Mouse (Mus musculus): ENCODE measurements at regions not wholly inside any gene's neighbourhood (a gene's known extent, or its start where the extent isn't known, plus 50 kb on each side); places are given as distances from the start of the nearest gene placed in this dataset.

DNA sequence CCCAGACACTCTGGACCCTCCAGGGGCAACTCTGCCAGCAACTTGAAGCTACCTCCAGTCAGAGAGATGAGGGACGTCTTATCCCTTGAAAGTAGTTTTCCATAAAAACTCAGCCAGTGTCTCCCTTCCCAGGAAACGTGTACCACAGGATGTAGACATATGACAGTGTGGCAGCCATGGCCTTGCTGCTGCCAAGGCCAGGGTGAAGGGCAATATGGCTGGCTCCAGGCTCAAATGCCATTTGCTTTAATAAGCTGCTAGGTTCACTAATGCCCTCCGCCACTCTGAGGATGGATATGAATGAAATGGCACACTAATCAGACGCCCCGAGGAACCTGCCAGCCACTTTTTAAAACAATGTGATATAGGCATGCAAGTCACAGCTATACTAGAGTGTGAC is 241.2 kb upstream of the Prox1 start:
- DNase-seq (ENCODE audit: low read depth, low spot score), result no peak

DNA sequence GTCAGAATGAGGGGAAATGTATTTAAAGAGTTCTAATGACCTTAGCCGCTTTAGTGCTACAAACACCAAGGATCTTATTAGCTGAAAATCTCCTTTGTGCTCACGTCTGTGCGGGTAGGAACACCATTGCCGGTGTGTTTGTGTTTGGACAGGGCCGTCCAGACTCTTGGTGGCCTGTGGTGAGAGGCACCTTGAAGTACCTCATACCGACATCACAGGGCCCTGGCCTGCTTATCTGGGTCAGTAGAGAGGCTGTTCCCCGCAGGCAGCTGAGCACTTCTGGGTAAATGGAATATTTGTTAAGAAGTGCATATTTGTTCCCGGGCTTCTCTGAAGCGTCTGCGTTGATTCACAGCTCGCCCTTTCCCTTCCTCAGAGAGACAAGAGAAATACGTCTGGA is 232.8 kb upstream of the Prox1 start:
- DNase-seq (ENCODE audit: low read depth, low spot score), result no peak

DNA sequence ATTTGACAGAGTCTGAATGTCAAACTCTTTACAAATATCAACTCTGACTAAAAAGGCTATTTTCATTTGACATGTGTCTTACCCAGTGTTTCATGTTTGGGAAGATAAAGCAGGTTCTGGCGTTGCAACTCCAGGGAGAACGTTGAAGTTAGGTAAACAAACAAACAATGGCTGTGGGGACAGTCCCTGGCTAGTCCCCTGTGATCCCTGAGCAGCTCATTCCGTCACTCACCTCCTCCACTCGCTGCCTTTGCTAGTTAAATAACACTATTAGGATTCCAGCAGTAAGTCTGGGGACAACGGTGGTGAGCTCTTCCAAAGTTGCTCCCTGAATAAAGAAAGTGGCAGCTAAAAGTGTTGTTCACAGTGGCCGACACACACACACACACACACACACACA is 227.8 kb upstream of the Prox1 start:
- no peak for DNase-seq (ENCODE audit: low read depth, low spot score)

DNA sequence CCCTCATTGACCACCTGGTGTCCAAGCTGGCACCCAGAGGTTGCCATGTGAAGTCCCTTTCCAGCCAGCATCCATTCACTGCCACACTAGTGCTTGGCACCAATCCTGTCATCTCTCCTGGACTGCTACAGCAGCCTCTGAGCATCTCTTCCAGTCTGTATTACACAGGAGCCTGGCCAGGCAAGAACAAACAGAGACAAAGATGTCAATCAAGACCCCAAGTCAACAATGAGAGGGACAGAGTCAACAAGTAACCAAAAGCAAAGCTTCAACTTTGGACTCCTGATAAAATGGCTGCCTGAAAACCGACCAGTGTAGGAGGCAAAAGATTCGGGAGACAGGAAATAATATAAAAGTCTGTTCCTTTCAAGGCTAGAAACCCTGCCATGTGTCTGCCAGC is 227.3 kb upstream of the Prox1 start:
- no peak for DNase-seq (ENCODE audit: low read depth, low spot score)

DNA sequence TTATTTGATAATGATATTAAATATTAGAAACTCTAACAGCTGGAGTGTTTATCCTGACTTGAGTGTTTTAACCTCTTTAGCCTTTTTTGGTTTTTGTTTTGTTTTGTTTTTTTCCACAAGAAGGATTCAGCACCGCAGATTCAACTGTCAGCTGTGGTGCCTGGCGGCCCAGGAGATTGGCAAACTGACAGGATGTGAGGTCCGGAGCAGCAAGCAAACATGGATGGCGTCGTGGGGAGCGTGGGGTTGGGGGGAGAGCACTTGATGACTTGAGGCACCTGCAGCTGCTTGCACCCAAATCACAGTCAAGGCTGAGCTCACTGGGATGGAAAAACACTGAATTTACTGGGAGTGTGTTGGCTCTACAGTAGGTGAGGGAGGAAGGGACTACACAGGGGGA is 222.5 kb upstream of the Prox1 start:
- no peak for DNase-seq (ENCODE audit: low read depth, low spot score)

DNA sequence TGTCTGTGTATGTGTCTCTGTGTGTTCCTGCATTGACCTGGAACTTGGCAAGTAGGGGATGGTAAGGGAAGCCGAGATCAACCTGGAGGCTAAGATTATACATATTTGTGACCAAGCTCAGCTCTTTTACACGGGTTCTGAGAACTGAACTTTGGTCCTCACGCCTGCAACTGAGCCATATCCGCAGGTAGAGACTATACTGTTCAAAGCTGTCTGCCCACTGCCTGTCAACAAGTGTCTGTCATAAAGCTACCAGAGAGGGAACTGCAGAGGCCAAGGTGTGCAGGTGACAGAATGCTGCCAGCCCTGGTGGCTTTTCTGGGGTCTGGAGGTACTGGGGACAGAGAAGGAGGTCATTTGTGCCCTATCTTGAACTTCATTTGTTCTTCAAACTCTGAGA is 218.3 kb upstream of the Prox1 start:
- no peak for DNase-seq (ENCODE audit: low read depth, low spot score)

DNA sequence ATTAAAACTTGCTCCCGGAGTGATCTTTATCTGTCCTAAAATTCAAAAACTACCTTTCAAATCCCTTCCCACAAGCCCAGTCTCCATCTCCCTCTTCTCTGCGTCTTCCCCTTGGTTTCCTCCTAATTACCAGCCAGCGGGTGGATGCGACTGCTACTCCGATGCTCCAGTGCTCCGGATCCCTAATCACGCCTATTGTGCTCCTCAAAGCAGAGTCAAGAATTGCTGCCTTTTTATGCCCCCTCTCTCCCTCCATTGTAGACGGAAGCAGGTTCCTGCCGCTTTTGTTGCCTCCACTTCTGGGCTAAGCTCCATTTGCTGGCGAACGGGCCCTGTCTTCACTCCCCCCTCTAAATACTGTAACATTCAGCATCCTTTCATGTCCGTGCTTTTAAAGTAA is 214.0 kb upstream of the Prox1 start:
- DNase-seq (ENCODE audit: low read depth, low spot score), result no peak

DNA sequence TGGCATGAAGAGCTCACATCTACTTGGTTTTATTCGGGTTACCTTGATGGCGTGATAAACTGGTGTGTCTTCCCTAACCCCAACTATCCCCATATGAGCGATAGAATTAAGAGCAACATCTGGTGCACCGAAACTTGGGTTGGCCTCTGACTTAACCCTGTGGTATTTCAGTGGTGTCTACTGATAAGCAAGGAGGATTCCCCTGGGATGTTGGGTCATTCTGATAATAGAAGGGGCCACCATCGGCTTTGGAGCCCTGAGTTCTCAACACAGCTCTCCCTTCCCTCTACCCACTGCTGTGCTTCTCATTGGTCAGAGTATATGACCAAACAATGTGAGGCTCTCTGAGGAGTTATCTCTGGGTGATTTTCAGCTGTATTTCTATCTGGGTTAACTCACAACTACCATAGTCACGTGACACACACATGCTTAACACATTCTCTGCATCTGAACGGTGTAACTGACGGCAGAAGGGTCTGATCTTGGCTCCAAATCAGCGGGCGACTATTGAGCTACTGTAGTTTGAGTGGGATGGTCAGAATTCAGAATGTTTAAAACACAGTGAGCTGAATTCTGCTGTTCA is 212.8 kb upstream of the Prox1 start:
- DNase-seq (ENCODE audit: low read depth, low spot score), result no peak

DNA sequence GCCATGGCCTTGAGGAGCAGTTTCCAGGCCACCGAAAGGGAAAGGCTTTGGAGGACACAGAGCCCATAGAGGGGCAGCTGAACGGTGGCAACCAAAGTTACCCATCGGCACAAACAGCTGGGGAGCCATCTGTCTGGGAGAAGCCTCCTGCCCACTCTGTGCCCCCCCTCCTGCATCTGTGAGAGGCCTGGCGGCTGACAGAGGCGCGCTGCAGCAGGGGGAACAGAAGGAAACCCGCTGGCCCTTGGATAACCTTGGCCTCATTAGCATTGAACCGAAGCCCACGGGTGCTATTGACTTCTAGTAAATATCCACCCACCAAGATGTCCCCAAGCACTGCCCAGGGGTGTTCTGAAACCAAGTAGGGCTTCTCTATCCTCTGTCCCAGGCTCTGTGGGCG is 209.6 kb upstream of the Prox1 start:
- no peak for DNase-seq (ENCODE audit: low read depth, low spot score)

DNA sequence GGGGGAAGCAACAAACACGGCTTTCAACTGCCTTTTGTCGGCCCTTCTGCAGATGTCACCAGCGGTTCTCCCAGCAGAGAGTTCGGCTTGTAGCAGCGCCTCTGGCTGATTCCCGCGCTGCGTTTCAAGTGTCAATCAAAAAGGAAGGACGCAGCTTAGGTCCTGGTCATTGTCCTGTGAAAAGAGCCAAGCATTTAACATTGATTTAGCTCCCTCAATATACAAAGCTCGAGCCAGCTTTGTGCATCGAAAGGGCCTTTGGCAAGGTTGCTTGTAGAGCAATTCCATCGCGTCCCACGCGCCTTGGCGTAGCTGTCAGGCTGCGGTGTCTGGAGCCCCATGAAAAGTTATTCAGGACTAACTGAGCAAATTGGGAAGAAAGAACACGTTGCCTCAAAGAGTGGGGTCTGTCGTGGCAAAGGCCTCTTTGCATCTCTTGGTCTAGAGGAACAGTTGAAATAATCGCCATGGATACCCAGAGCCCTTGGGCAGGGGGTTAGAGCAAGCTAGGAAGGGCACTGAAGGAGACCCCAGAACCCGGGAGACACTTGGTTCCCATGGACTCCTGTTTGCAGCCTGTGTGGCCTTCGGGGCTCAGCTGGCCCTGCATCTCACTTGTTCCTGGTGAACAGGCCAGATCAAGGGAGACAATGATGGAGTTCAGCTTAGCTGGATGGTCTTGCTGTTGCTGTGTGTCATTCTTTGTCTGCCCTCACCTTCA is 204.8 kb upstream of the Prox1 start:
- no peak for DNase-seq (ENCODE audit: low read depth, low spot score)

DNA sequence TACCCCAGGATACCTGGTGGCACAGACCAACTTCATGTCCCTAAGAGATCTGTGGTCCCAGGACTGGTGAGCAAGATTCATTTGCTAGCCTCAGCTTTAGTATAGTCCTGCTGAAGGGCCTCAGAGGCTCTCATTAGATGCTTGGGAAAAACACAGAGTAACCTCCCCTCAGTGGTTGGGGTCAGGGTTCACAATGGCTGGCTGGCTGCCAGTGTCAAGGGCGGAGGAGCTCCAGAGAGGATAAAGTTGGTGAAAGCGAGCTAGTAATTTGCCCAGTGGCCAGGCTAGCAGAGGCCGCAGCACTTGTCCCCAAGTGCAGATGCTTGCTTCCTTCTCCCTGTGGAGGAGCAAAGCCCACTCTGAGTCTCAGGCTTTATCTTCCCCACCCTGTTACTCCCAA is 203.8 kb upstream of the Prox1 start:
- no peak for DNase-seq (ENCODE audit: low read depth, low spot score)

DNA sequence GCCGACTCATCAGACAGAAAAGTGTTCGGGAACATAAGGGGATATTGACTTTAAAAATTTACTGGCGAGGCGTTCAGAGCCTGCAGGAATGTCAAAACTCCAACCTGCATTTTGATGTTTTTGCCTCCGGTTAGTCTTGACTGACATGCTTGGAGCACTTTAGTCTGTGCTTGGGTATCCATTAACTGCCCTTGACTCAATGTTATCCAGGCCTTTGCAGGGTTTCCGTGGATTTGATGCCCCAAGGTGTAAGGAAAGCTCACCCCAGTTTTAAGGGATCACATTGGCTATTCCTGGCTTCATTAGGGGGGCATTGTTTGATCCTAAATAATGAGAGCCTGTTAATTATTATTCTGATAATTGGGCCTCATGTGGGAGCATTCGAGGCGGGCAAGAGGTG is 196.1 kb upstream of the Prox1 start:
- no peak for DNase-seq (ENCODE audit: low read depth, low spot score)

DNA sequence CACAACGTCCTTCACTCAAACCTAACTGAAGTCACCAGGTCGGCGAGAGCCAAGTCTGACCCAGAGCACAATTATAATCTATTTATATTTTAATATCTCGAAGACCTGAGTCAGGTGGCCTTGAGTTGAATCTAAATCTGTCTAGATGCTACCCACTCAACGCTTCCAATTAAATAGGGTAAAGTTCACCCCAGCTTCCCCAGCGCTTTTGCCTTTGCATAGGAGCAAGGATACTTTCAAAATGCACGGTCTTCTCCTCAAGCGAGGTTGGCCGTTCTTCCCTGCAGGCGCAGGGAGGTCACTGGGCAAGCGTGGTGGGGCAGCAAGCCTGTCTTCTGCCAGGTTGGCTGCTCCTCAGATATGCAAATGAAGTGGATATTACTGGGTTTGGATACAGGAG is 194.6 kb upstream of the Prox1 start:
- no peak for DNase-seq (ENCODE audit: low read depth, low spot score)

DNA sequence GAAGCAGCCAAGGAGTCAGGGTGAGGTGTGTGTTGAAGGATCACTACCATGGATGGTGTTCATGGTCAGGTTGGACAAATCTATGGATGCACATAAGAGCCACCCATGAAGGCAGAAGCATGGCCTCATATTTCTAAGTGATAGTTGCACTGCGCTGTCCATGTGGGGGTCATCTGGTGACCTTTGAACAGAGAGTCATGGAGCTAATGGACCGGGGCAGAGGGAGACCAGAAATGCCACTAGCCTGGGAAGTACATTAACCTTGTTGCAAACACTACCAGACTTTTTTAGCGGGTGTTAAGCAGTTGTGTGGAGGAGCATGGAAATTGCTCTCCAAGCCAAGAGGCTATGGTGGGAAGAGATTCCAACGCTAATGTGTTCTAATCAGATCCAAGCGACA is 190.1 kb upstream of the Prox1 start:
- DNase-seq (ENCODE audit: low read depth, low spot score), result no peak

DNA sequence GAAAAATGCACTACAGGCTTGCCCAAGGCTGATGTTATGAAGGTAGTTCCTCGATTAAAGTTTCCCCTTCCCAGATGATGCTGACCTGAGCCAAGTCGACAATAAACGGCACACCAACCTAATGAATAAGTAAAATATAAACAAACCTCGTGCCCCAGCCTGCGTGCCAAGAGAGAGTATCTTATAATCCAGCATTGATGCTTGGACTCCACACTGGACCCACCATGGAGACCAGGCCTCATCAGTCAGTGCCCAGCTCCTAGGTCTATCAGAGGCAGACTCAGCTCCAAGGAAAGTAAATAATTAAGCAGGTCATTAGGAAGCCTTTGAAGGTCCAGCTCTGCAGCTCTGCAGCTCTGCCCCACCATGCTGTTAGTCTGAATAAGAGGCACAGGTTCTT is 187.3 kb upstream of the Prox1 start:
- no peak for DNase-seq (ENCODE audit: low read depth, low spot score)

DNA sequence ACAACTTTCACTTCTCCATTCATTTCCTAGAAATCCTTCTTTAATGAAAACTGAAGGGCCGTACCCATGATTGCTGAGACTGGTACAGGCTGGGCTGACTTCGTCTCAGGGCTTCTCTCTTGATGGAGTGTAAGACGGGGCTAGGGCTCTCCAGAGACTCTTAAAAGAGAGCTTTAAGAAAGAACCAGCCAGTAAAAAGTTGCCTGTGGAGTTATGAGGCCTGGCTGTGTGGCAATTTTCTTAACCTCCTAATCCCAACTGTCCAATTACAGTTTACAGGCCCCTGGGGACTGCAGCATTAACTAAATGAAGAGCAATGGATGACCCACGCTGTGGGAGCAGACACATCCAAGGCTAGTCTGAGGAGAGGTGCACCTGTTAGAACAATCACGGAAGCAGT is 177.1 kb upstream of the Prox1 start:
- no peak for DNase-seq (ENCODE audit: low read depth, low spot score)

DNA sequence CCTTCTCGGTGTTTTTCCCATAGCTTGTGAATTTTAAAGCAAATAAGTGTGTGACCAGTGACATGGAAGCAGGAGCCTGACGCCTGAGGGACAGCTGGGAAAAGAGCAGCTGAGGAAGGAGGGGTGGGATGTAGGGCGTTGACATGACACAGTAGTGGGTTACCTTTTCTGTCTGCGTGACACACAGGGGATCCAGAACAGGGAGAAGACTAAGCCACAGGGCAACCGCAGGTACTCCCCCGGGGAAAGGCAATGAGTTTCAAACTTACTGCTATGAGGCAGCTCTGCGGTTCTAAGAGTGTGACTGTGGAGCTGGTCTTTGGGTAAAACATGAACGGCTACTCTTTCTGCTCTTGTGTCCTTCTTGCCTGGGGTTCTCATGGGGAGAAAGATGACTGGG is 170.2 kb upstream of the Prox1 start:
- no peak for DNase-seq (ENCODE audit: low read depth, low spot score)

DNA sequence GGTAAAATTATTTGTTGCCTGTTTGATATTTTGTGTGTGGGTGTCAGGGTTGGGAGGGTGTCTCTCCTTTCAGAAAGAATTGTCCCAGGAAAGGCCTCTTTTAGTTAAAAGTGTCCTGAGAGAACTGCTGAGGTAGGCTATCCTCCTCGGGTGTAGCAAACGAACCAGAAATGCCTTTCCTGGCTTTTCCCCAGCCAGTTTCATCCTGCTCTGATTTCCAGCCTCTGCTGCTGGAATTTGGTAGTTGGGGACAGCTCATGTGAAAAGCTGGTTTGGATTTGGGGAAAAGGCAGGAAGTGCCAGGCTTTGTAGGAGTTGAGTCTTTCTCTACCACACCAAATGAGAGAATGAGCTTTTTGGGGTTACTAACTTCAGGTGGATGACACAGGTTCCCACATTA is 164.0 kb upstream of the Prox1 start:
- no peak for DNase-seq (ENCODE audit: low read depth, low spot score)

DNA sequence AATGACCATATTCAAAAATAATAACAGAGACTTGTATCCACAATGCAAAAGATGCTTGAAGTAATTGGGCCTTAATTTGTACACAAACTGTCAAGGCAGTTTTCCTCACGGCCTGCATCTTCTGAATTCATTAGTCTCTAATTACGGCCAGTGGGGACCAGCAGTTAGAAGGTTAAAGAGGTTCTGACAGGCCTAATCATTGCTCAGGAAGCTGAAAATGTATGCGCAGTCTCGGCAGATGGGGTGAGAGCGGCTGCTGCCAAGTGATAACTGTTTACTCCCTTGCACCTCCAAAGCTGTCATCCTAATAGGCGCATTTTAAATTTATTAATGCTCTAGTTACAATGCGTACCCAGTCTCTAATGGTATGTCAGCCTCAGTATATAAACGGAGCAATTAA is 163.5 kb upstream of the Prox1 start:
- no peak for DNase-seq (ENCODE audit: low read depth, low spot score)

DNA sequence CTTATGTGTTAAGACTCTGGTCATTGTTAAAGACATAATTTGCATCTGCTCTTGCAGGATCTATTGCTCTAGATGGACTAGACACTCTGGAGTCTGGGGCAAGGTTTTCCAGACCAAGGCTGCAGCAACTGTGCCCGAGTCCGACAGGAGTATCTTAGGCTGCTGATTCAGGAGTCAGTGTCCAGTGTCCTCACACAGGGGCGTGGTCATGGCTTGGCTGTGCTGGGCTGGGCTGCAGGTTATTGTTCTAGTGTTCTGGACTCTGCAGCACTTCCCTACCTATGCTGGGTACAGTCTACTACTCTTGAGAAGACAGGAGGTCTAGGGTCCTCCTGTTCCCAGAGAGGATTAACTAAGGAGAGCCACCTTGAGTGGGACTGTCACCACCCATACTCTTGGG is 161.5 kb upstream of the Prox1 start:
- no peak for DNase-seq (ENCODE audit: low read depth, low spot score)

DNA sequence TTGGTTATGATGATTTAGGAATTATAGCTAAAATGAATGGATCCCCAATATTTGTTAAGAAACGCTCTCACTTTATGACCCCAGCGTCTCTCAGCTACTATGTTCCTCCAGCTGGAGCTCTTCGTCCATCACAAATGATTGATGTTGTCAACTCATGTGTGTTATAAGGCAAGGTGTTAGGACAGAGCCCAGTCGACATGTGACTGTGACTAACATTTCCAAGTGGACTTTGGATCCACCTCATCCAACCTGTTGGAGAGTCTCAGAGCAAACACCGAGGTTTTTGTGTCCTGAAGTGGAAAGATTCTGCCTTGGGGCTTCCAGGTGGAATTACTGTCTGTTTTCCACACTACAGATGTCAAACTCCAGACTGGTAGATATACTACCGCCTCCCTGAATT is 154.0 kb upstream of the Prox1 start:
- DNase-seq (ENCODE audit: low read depth, low spot score), result no peak

DNA sequence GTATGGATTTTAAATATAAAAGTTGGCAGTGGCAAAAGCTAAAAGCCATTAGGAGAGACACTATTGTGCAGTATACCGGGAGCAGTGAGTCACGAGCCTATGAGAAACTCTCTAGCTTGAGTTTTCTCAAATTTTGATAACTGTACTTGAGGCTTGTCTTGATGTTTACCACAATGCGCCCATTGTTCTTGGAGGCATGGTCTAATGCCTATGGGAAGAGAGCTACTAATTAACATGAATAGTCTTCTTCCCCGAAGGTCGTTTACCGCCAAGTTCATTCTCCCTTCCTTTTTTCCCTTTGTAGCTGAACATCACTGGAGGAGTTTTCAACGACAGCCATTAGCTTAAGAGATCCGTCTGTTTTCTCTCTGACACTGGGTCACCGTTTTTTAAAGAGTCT is 153.2 kb upstream of the Prox1 start:
- no peak for DNase-seq (ENCODE audit: low read depth, low spot score)

DNA sequence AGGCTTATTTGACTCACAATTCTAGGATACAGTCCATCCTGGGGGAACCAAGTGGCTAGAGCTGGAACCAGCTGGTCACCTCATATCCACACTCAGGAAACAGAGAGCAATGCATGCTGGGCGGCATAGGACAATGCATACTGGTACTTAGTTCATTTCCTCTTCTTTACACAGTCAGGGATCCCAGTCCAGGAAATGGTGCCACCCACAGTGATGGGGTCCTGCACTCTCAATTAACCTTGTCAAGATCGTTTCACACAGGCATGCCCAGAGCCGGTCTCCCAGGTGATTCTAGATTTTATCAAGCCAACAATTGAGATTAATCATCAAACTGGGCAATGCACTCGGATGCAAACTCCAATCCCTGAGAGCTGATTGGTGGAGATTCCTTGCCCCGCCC is 145.7 kb upstream of the Prox1 start:
- DNase-seq (ENCODE audit: low read depth, low spot score), result no peak

DNA sequence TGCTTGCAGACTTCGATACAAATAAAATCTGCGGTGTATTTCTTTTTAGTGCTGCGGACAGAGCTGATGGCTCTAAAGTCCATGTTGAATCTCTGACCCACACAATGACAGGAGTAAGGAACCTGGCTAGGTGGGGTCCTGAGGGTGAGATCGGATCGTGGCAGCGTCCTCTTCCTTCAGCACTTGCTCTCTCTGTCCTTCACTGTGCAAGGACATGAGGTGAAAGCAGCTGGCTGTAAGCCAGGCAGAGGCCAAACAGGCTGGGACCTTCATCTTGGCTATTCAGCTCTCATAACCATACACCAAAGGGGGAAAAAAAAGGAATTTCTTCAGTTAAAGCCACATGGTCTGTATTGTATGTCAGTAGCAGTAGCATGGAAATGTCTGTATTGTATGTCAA is 139.3 kb upstream of the Prox1 start:
- DNase-seq (ENCODE audit: low read depth, low spot score), result no peak
